Mouse (Mus musculus): ENCODE measurements around the gene Sash3. TPM values are rescaled to one million over a fixed set of nuclear protein-coding genes. Genes with fewer than 3 reads are reported as not detected.

Gene Sash3
- polyA plus RNA-seq, 1 experiment from 2014 or later: 1.1 TPM

GRCm38 (mm10) chrX:48139368-48140285, 6.6 kb upstream of the Sash3 start:
- ATAC-seq (ENCODE audit: low FRiP score): no peak
- DNase-seq (ENCODE audit: low spot score, missing footprints): peak; percentile 85
- no peaks in the 10 kb centered on the region for H3K36me3 ChIP-seq (ENCODE audit: control insufficient read depth, insufficient read depth, low read length)
- WGBS: 40% methylated on average over 14 of the region's 14 CpGs
- H3K4me1 ChIP-seq (ENCODE audit: control insufficient read depth, insufficient read depth, low read length): no peaks in the 10 kb centered on the region; the same call in 1 of the 2 replicates
- no peaks in the 10 kb centered on the region for H3K9me3 ChIP-seq (ENCODE audit: control insufficient read depth, low read length)
- H3K4me3 ChIP-seq (ENCODE audit: low read depth, low read length): no peak overlapping the region
- no peak overlapping the region for H3K9ac ChIP-seq (ENCODE audit: low read length)
- no peak overlapping the region for H3K27ac ChIP-seq (ENCODE audit: low read depth, low read length)
- H3K4me2 ChIP-seq: no peak overlapping the region
- no peaks in the 10 kb centered on the region for H3K27me3 ChIP-seq (ENCODE audit: control insufficient read depth, insufficient read depth, low read length)

GRCm38 (mm10) chrX:48140286-48140877, 5.9 kb upstream of the Sash3 start:
- H3K27me3 ChIP-seq (ENCODE audit: control insufficient read depth, insufficient read depth, low read length): no peaks in the 10 kb centered on the region
- DNase-seq (ENCODE audit: low spot score, missing footprints) (no peak), ATAC-seq (ENCODE audit: low FRiP score) (no peak)
- H3K4me1 ChIP-seq (ENCODE audit: control insufficient read depth, insufficient read depth, low read length): no peaks in the 10 kb centered on the region; the same call in 1 of the 2 replicates
- H3K9ac ChIP-seq (ENCODE audit: low read length): no peak overlapping the region
- no peak overlapping the region for H3K4me3 ChIP-seq (ENCODE audit: low read depth, low read length)
- 68% methylated on average over 3 of the region's 3 CpGs for WGBS
- H3K4me2 ChIP-seq: no peak overlapping the region
- H3K9me3 ChIP-seq (ENCODE audit: control insufficient read depth, low read length): no peaks in the 10 kb centered on the region
- no peak overlapping the region for H3K27ac ChIP-seq (ENCODE audit: low read depth, low read length)
- H3K36me3 ChIP-seq (ENCODE audit: control insufficient read depth, insufficient read depth, low read length): no peaks in the 10 kb centered on the region

GRCm38 (mm10) chrX:48141481-48141880, 4.8 kb upstream of the Sash3 start:
- Histone ChIP-seq H3K4me1 (ENCODE audit: control insufficient read depth, insufficient read depth, low read length) (no peaks in the 10 kb centered on the region; the same call in 1 of the 2 replicates), H3K27ac (ENCODE audit: low read depth, low read length) (no peak overlapping the region), H3K4me3 (ENCODE audit: low read depth, low read length) (no peak overlapping the region), H3K4me2 (no peak overlapping the region), H3K9ac (ENCODE audit: low read length) (no peak overlapping the region), H3K36me3 (ENCODE audit: control insufficient read depth, insufficient read depth, low read length) (no peaks in the 10 kb centered on the region), H3K27me3 (ENCODE audit: control insufficient read depth, insufficient read depth, low read length) (no peaks in the 10 kb centered on the region), H3K9me3 (ENCODE audit: control insufficient read depth, low read length) (no peaks in the 10 kb centered on the region)
- WGBS: 73% methylated on average over 6 of the region's 6 CpGs
- no peak for ATAC-seq (ENCODE audit: low FRiP score)
- DNase-seq (ENCODE audit: low spot score, missing footprints): no peak

- Histone ChIP-seq H3K36me3 (ENCODE audit: control insufficient read depth, insufficient read depth, low read length) (no peaks in the 10 kb centered on the region), H3K27ac (ENCODE audit: low read depth, low read length) (no peak overlapping the region), H3K4me3 (ENCODE audit: low read depth, low read length) (no peak overlapping the region), H3K4me1 (ENCODE audit: control insufficient read depth, insufficient read depth, low read length) (no peaks in the 10 kb centered on the region; the same call in 1 of the 2 replicates), H3K9ac (ENCODE audit: low read length) (no peak overlapping the region), H3K4me2 (no peak overlapping the region; the same call in 1 of the 2 replicates), H3K9me3 (ENCODE audit: control insufficient read depth, low read length) (no peaks in the 10 kb centered on the region), H3K27me3 (ENCODE audit: control insufficient read depth, insufficient read depth, low read length) (no peaks in the 10 kb centered on the region)
- DNase-seq (ENCODE audit: low spot score, missing footprints) (no peak), ATAC-seq (ENCODE audit: low FRiP score) (no peak)
- 57% methylated on average over 26 of the region's 26 CpGs for WGBS
Observed at GRCm38 (mm10) chrX:48143415-48144335, 2.6 kb upstream of the Sash3 start.

GRCm38 (mm10) chrX:48147226-48147625, 990 bp downstream of the Sash3 start:
- no peaks in the 10 kb centered on the region for H3K27me3 ChIP-seq (ENCODE audit: control insufficient read depth, insufficient read depth, low read length)
- DNase-seq (ENCODE audit: low spot score, missing footprints) (no peak), ATAC-seq (ENCODE audit: low FRiP score) (no peak)
- no peak overlapping the region for H3K9ac ChIP-seq (ENCODE audit: low read length)
- H3K4me1 ChIP-seq (ENCODE audit: control insufficient read depth, insufficient read depth, low read length): no peaks in the 10 kb centered on the region
- H3K4me3 ChIP-seq (ENCODE audit: low read depth, low read length): no peak overlapping the region
- H3K27ac ChIP-seq (ENCODE audit: low read depth, low read length): no peak overlapping the region
- no peaks in the 10 kb centered on the region for H3K9me3 ChIP-seq (ENCODE audit: control insufficient read depth, low read length)
- no peak overlapping the region for H3K4me2 ChIP-seq
- H3K36me3 ChIP-seq (ENCODE audit: control insufficient read depth, insufficient read depth, low read length): no peaks in the 10 kb centered on the region
- WGBS: 83% methylated on average over 2 of the region's 2 CpGs

- no peaks in the 10 kb centered on the region for H3K36me3 ChIP-seq (ENCODE audit: control insufficient read depth, insufficient read depth, low read length)
- no peak overlapping the region for H3K4me2 ChIP-seq
- H3K27me3 ChIP-seq (ENCODE audit: control insufficient read depth, insufficient read depth, low read length): no peaks in the 10 kb centered on the region
- H3K4me3 ChIP-seq (ENCODE audit: low read depth, low read length): no peak overlapping the region
- no peak overlapping the region for H3K9ac ChIP-seq (ENCODE audit: low read length)
- H3K9me3 ChIP-seq (ENCODE audit: control insufficient read depth, low read length): no peaks in the 10 kb centered on the region
- no peak for DNase-seq (ENCODE audit: low spot score, missing footprints)
- H3K4me1 ChIP-seq (ENCODE audit: control insufficient read depth, insufficient read depth, low read length): no peaks in the 10 kb centered on the region
- H3K27ac ChIP-seq (ENCODE audit: low read depth, low read length): no peak overlapping the region
- WGBS: 89% methylated on average over 7 of the region's 7 CpGs
- ATAC-seq (ENCODE audit: low FRiP score): no peak
Observed at GRCm38 (mm10) chrX:48147741-48148186, 1.5 kb downstream of the Sash3 start.

GRCm38 (mm10) chrX:48152106-48152505, 5.9 kb downstream of the Sash3 start:
- ATAC-seq (ENCODE audit: low FRiP score): no peak
- no peaks in the 10 kb centered on the region for H3K36me3 ChIP-seq (ENCODE audit: control insufficient read depth, insufficient read depth, low read length)
- H3K4me2 ChIP-seq: no peak overlapping the region
- H3K4me1 ChIP-seq (ENCODE audit: control insufficient read depth, insufficient read depth, low read length): no peaks in the 10 kb centered on the region
- H3K9ac ChIP-seq (ENCODE audit: low read length): no peak overlapping the region
- H3K9me3 ChIP-seq (ENCODE audit: control insufficient read depth, low read length): no peaks in the 10 kb centered on the region
- no peak overlapping the region for H3K27ac ChIP-seq (ENCODE audit: low read depth, low read length)
- no peaks in the 10 kb centered on the region for H3K27me3 ChIP-seq (ENCODE audit: control insufficient read depth, insufficient read depth, low read length)
- 77% methylated on average over 7 of the region's 7 CpGs for WGBS
- DNase-seq (ENCODE audit: low spot score, missing footprints): no peak
- no peak overlapping the region for H3K4me3 ChIP-seq (ENCODE audit: low read depth, low read length)

- Histone ChIP-seq H3K9ac (ENCODE audit: low read length) (no peak overlapping the region), H3K4me1 (ENCODE audit: control insufficient read depth, insufficient read depth, low read length) (no peaks in the 10 kb centered on the region), H3K4me3 (ENCODE audit: low read depth, low read length) (no peak overlapping the region), H3K27ac (ENCODE audit: low read depth, low read length) (no peak overlapping the region), H3K36me3 (ENCODE audit: control insufficient read depth, insufficient read depth, low read length) (no peaks in the 10 kb centered on the region), H3K27me3 (ENCODE audit: control insufficient read depth, insufficient read depth, low read length) (no peaks in the 10 kb centered on the region), H3K4me2 (no peak overlapping the region), H3K9me3 (ENCODE audit: control insufficient read depth, low read length) (no peaks in the 10 kb centered on the region)
- WGBS: 82% methylated on average over 2 of the region's 2 CpGs
- DNase-seq (ENCODE audit: low spot score, missing footprints) (no peak), ATAC-seq (ENCODE audit: low FRiP score) (no peak)
Observed at GRCm38 (mm10) chrX:48153414-48153813, 7.2 kb downstream of the Sash3 start.

All from midbrain, embryonic 11.5 days (tissue).